Mouse (Mus musculus) T-cell, adult 66 days (primary cell): ENCODE data around the gene Gm7544. TPM values are rescaled to one million over a fixed set of nuclear protein-coding genes. Genes with fewer than 3 reads are reported as not detected.

ENCODE experiments used
- total RNA-seq, 2 experiments: library from RNA; stranded (reverse); gene quantifications; 3 replicates in 1 of 2; 4 replicates in 1 of 2; pipeline ENCODE4 v1.2.4; 2023

Gm7544 gene
- not detected for total RNA-seq

GRCm38 (mm10) chr1:82955913-82956312, at the start of gene Gm7544:
TSS of gene Gm7544 (minus strand) at chr1:82956013.

GRCm38 (mm10) chr1:83000306-83000705, 44.5 kb upstream of the Gm7544 start, which contains the start of gene Gm47959:
TSS of gene Gm47959 (plus strand) at chr1:83000548.

GRCm38 (mm10) chr1:82959870-82960385, 4.1 kb upstream of the Gm7544 start, which contains the start of gene Gm47955:
TSS of gene Gm47955 (plus strand) at chr1:82960286.

DNA sequence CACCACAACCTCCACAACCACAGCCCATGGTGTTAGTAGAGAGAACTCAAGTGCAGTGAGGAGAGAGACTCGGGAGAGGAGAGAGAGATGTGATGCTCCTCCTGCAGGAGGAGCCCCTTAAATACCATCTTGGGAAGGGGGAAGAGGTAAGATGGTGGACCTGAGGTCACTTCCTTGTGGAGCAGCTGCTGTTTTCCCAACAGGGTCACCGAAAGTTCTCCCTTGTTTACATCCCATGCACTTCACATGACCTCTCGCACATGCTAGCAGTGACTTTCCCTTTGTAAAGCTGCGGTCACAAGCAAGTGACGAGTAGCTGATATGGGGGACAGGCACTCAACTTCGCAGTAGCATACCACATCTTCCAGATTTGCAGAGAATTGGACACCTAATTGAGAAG, 12.5 kb downstream of the Gm7544 start, which contains the start of gene A030003K21Rik:
Gene A030003K21Rik, minus strand, starts transcription at position 94 of the 400 bp plus-strand sequence.

GRCm38 (mm10) chr1:82931326-82931725, 24.5 kb downstream of the Gm7544 start, which contains the start of gene Gm6217:
TSS of gene Gm6217 (minus strand) at chr1:82931399.

DNA sequence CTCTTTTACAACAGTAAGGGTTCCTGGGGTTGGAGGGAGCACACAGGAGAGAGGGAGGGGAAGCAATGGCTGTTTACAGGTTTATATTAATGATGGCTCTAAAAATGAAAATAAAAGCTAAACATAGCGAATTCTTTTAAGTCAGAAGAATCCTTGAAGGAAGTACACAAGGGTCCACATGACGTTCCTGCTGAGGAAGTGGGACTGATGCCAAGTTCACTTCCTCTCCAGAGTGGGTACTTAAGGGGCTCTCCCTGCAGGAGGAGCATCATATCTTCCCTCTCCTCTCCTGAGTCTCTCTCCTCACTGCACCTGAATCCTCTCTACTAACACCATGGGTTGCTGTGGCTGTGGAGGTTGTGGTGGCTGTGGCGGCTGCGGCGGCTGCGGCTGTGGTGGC, 31.2 kb downstream of the Gm7544 start, which contains the start of gene A030014E15Rik:
Gene A030014E15Rik, plus strand, starts transcription at position 268 of the 400 bp plus-strand sequence.

GRCm38 (mm10) chr1:82913025-82913424, 42.8 kb downstream of the Gm7544 start, which contains the start of gene A030005L19Rik:
TSS of gene A030005L19Rik (plus strand) at chr1:82913325.

Other genes starting within 250 kb of the Gm7544 start
- gene Mff, start 231.1 kb downstream of the Gm7544 start, total RNA-seq: 100 to 1,000 TPM; 105 to 108 TPM
- gene Tm4sf20, start 187.6 kb downstream of the Gm7544 start, total RNA-seq: not detected
- gene Gm47791, start 184.8 kb downstream of the Gm7544 start, total RNA-seq: not detected
- gene Agfg1, start 116.5 kb downstream of the Gm7544 start, total RNA-seq: 100 to 1,000 TPM in 1 of 2 experiments, 10 to 100 TPM in 1; 88.6 to 101 TPM
- 1 to 10 TPM; 6.3 to 7.3 TPM for gene A030005L19Rik, start 42.7 kb downstream of the Gm7544 start, total RNA-seq
- 1 to 10 TPM in 1 of 2 experiments, under 1 TPM in 1; 0.99 to 1.3 TPM for gene A030014E15Rik, start 31.1 kb downstream of the Gm7544 start, total RNA-seq
- gene Gm6217, start 24.6 kb downstream of the Gm7544 start, total RNA-seq: not detected
- gene A030003K21Rik, start 12.6 kb downstream of the Gm7544 start, total RNA-seq: not detected
- not detected for gene Gm47955, start 4.3 kb upstream of the Gm7544 start, total RNA-seq
- not detected for gene Gm47959, start 44.5 kb upstream of the Gm7544 start, total RNA-seq
- not detected for gene Slc19a3, start 82.4 kb upstream of the Gm7544 start, total RNA-seq
- gene Krtap28-10, start 86.5 kb upstream of the Gm7544 start, total RNA-seq: not detected
- gene Gm47969, start 88.9 kb upstream of the Gm7544 start, total RNA-seq: not detected
- gene A030005K14Rik, start 103.4 kb upstream of the Gm7544 start, total RNA-seq: not detected
- gene Krtap28-13, start 104.9 kb upstream of the Gm7544 start, total RNA-seq: not detected
- gene Ccl20, start 160.8 kb upstream of the Gm7544 start, total RNA-seq: not detected
- gene Daw1, start 203.7 kb upstream of the Gm7544 start, total RNA-seq: not detected